Mouse (Mus musculus) inflammation-experienced regulatory T-cells (primary cell): Measurements from ENCODE around the gene Olfr1175-ps. TPM values are rescaled to one million over a fixed set of nuclear protein-coding genes. Genes with fewer than 3 reads are reported as not detected.

Experiments used
- polyA plus RNA-seq, 2 experiments: library from polyadenylated mRNA; unstranded; fragments of 100-300 nt; shearing (Covaris generic); gene quantifications; one replicate each; pipeline ENCODE4 v1.2.1; 2017

The Olfr1175-ps gene
- under 1 TPM in 1 of 2 experiments, not detected in 1; 0.14 TPM for polyA plus RNA-seq

GRCm38 (mm10) chr2:88327115-88327514, at the start of gene Olfr1175-ps:
Gene Olfr1175-ps (minus strand): TSS chr2:88327215.

DNA sequence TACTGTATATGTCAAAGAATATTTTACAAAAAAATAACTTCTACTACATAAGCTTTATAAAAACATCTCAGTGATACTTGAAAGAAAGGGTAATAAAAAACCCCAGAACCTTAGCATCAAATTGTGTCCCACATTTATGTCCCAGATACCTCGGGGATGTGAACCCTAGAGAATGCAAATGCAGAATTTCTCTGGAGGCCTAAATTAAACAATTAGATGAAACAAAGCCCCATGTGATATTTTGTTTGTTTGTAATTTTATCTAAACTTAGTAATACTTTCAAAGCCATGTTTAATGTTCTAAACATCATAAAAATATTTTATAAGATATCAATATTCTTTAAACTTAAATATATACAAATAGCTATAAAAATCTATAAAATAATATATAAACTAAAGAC, 19.4 kb upstream of the Olfr1175-ps start, which contains the start of gene Olfr1177-ps:
Gene Olfr1177-ps (minus strand): TSS at position 101 of the 400 bp plus-strand sequence.

GRCm38 (mm10) chr2:88336421-88336820, 9.4 kb upstream of the Olfr1175-ps start, which contains the start of gene Olfr1176:
Gene Olfr1176 (plus strand): TSS chr2:88336721.

DNA sequence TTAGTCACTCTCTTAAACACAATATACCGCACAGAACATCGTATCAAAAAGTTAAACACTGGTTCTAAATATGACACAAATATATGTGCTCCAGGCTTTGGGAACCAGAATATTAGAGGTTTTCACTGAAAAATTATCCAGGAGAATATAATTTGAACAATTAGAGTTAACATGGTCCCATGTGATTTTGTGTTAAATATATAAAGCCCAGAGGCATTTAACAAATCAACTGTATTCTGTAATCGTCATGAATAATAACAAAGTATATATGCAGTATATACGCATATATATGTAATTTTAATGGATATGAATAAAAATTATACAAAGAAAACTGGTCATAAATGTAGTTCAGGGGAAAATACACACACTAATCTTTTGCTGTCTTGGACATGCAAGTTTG, 12.0 kb downstream of the Olfr1175-ps start, which contains the start of gene Olfr1174-ps:
Gene Olfr1174-ps (minus strand): TSS at position 101 of the 400 bp plus-strand sequence.

DNA sequence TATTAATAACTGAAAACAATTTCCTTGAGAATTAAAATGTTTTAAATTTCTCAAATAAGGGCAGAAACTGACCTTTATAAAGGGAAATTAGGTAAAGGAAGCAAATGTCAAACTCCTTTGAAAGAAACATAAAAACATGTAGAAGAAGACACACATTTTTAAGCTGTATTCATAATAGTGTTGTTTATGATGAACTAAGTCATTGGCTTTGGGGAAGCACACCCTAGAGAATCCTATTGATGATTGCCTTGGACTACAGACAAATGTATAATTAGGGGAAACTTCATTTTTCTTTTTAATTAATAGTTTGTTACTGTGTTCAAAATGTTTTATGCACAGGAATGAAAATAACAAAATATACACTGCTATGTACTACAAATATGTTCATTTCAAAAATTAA, 47.2 kb downstream of the Olfr1175-ps start, which contains the start of gene Olfr1173:
Gene Olfr1173 (minus strand): TSS at position 101 of the 400 bp plus-strand sequence.

Other genes with a start within 250 kb of the Olfr1175-ps start
- not detected for gene Olfr1164, start 233.2 kb downstream of the Olfr1175-ps start, polyA plus RNA-seq
- gene Olfr1166, start 198.9 kb downstream of the Olfr1175-ps start, polyA plus RNA-seq = not detected
- not detected for gene Olfr1167, start 172.0 kb downstream of the Olfr1175-ps start, polyA plus RNA-seq
- not detected for gene Olfr1168, start 145.3 kb downstream of the Olfr1175-ps start, polyA plus RNA-seq
- not detected for gene Olfr1170, start 98.9 kb downstream of the Olfr1175-ps start, polyA plus RNA-seq
- under 1 TPM in 1 of 2 experiments, not detected in 1; 0.15 TPM for gene Olfr1173, start 47.3 kb downstream of the Olfr1175-ps start, polyA plus RNA-seq
- gene Olfr1174-ps, start 12.1 kb downstream of the Olfr1175-ps start, polyA plus RNA-seq = not detected
- under 1 TPM in 1 of 2 experiments, not detected in 1; 0.19 TPM for gene Olfr1176, start 9.5 kb upstream of the Olfr1175-ps start, polyA plus RNA-seq
- gene Olfr1177-ps, start 19.3 kb upstream of the Olfr1175-ps start, polyA plus RNA-seq = not detected
- gene Olfr1178, start 59.8 kb upstream of the Olfr1175-ps start, polyA plus RNA-seq = under 1 TPM; 0.02 to 0.28 TPM
- gene Olfr1179, start 79.2 kb upstream of the Olfr1175-ps start, polyA plus RNA-seq = not detected
- gene Olfr1180, start 91.9 kb upstream of the Olfr1175-ps start, polyA plus RNA-seq = not detected
- under 1 TPM in 1 of 2 experiments, not detected in 1; 0.16 TPM for gene Olfr1181, start 99.0 kb upstream of the Olfr1175-ps start, polyA plus RNA-seq
- gene Gm13757, start 121.9 kb upstream of the Olfr1175-ps start, polyA plus RNA-seq = under 1 TPM in 1 of 2 experiments, not detected in 1; 0.08 TPM
- under 1 TPM in 1 of 2 experiments, not detected in 1; 0.35 TPM for gene Olfr1183, start 127.7 kb upstream of the Olfr1175-ps start, polyA plus RNA-seq
- gene Olfr1184, start 156.4 kb upstream of the Olfr1175-ps start, polyA plus RNA-seq = under 1 TPM in 1 of 2 experiments, not detected in 1; 0.64 TPM
- gene Olfr1185-ps1, start 166.1 kb upstream of the Olfr1175-ps start, polyA plus RNA-seq = under 1 TPM in 1 of 2 experiments, not detected in 1; 0.13 TPM
- under 1 TPM in 1 of 2 experiments, not detected in 1; 0.12 TPM for gene Olfr1186, start 191.3 kb upstream of the Olfr1175-ps start, polyA plus RNA-seq
- under 1 TPM in 1 of 2 experiments, not detected in 1; 0.17 TPM for gene Olfr1188, start 229.7 kb upstream of the Olfr1175-ps start, polyA plus RNA-seq